Mouse (Mus musculus) heart, embryonic 14.5 days (tissue): ENCODE data around the gene Rtf2. TPM values are rescaled to one million over a fixed set of nuclear protein-coding genes. Genes with fewer than 3 reads are reported as not detected.

Experiments used
- ATAC-seq: fragments of 200-750 bp; cut with Nextera tagmentation; 2 replicates; pipeline ENCODE4 v1.8.0; 2017; ENCODE audit warnings: low read depth, moderate TSS enrichment; ENCODE audit not compliant: insufficient number of reproducible peaks, insufficient read depth, low FRiP score
- H3K27ac ChIP-seq, 2 experiments: fragments of 200-500 bp in 1 of 2; fragments of 300-500 bp in 1 of 2; sonication (generic) in 1 of 2; replicated peaks in 1 of 2; 2 replicates each; pipeline ENCODE4 v1.5.1; 2012 to 2014; ENCODE audit warnings: low read depth in 2 of 2, low read length in 2 of 2, control low read depth in 1 of 2, mild to moderate bottlenecking in 1 of 2, mixed read lengths in 1 of 2; ENCODE audit not compliant: control insufficient read depth in 1 of 2, insufficient read depth in 1 of 2
- H3K27me3 ChIP-seq: fragments of 300-500 bp; sonication (generic); 2 replicates; pipeline ENCODE4 v1.6.1; 2014; ENCODE audit warnings: mild to moderate bottlenecking, low read length, control low read depth; ENCODE audit not compliant: control insufficient read depth, insufficient read depth
- H3K36me3 ChIP-seq: fragments of 300-500 bp; sonication (generic); 2 replicates; pipeline ENCODE4 v1.6.1; 2014; ENCODE audit warnings: mild to moderate bottlenecking, control low read depth, low read length, mixed read lengths; ENCODE audit not compliant: control insufficient read depth, insufficient read depth
- H3K4me1 ChIP-seq, 2 experiments: fragments of 200-500 bp in 1 of 2; fragments of 300-500 bp in 1 of 2; sonication (generic) in 1 of 2; 2 replicates each; pipeline ENCODE4 v1.6.1; 2012 to 2014; ENCODE audit warnings: low read length in 2 of 2, control low read depth in 1 of 2, mixed read lengths in 1 of 2; ENCODE audit not compliant: control insufficient read depth in 2 of 2, insufficient read depth in 2 of 2
- H3K4me2 ChIP-seq: fragments of 300-500 bp; sonication (generic); 2 replicates; pipeline ENCODE4 v1.6.1; 2014; ENCODE audit warnings: mild to moderate bottlenecking, low read length
- H3K4me3 ChIP-seq, 2 experiments: fragments of 200-500 bp in 1 of 2; fragments of 300-500 bp in 1 of 2; sonication (generic) in 1 of 2; 2 replicates each; pipeline ENCODE4 v1.5.1; 2012 to 2014; ENCODE audit warnings: low read length in 2 of 2, mild to moderate bottlenecking in 2 of 2, control low read depth in 1 of 2, low read depth in 1 of 2, moderate library complexity in 1 of 2; ENCODE audit not compliant: control insufficient read depth in 1 of 2, insufficient read depth in 1 of 2
- H3K9ac ChIP-seq: fragments of 300-500 bp; sonication (generic); 2 replicates; pipeline ENCODE4 v1.6.1; 2014; ENCODE audit warnings: mild to moderate bottlenecking, low read length
- H3K9me3 ChIP-seq: fragments of 300-500 bp; sonication (generic); 2 replicates; pipeline ENCODE4 v1.6.1; 2016; ENCODE audit warnings: low read length, control low read depth; ENCODE audit not compliant: control insufficient read depth
- WGBS: fragments of 180-500 bp; shearing (Covaris S2); extraction: QIAGEN DNeasy Blood & Tissue Kit; methylation state at CpG from one replicate; pipeline ENCODE4 v1.1.7; 2014; 5-methylcytosine and 5-hydroxymethylcytosine counted together
- polyA plus RNA-seq: library from polyadenylated mRNA; unstranded; fragments of >200 nt; fragmentation: Nextera tagmentation; extraction: Ambion mirVana; gene quantifications from 2 replicates; pipeline ENCODE4 v1.2.1, GENCODE M21; 2014

The Rtf2 gene
- polyA plus RNA-seq, 1 experiment from 2014 or later: 48.3 TPM

- no peak for ATAC-seq
- peaks cover 82% of the 10 kb centered on the region for H3K36me3 ChIP-seq
- WGBS: 90% methylated on average over 10 of the region's 10 CpGs
These were observed 12.1 kb downstream of the Rtf2 start for GRCm38 (mm10) chr2:172452458-172452857.

GRCm38 (mm10) chr2:172458496-172458895 is 18.1 kb downstream of the Rtf2 start, which contains the start of gene Gcnt7:
TSS of gene Gcnt7 (minus strand) at chr2:172458596.
- Histone ChIP-seq H3K4me3 (no peak within 1 kb of the TSS), H3K27ac (no peak within 1 kb of the TSS), H3K9ac (no peak within 1 kb of the TSS), H3K36me3 (peaks cover 53% of the 10 kb centered on the region), H3K4me1 (peaks cover 3 to 6% of the 10 kb centered on the region in 2 experiments; a peak in 2 of 4 replicates), H3K27me3 (no peaks in the 10 kb centered on the region), H3K9me3 (no peaks in the 10 kb centered on the region), H3K4me2 (no peak within 1 kb of the TSS)
- no peak for ATAC-seq
- 85% methylated on average over 11 of the region's 11 CpGs for WGBS

More at GRCm38 (mm10) chr2:172452458-172452857, 12.1 kb downstream of the Rtf2 start:
- Histone ChIP-seq H3K4me3 (no peak overlapping the region), H3K27ac (no peak overlapping the region), H3K4me1 (no peaks in the 10 kb centered on the region), H3K9me3 (no peaks in the 10 kb centered on the region), H3K4me2 (no peak overlapping the region), H3K9ac (no peak overlapping the region), H3K27me3 (no peaks in the 10 kb centered on the region)

GRCm38 (mm10) chr2:172460647-172461046 is 20.3 kb downstream of the Rtf2 start:
- Histone ChIP-seq H3K36me3 (peaks cover 65% of the 10 kb centered on the region), H3K4me2 (no peak overlapping the region), H3K4me1 (peaks cover 3 to 6% of the 10 kb centered on the region in 2 experiments; a peak in 2 of 4 replicates), H3K9ac (no peak overlapping the region), H3K27ac (no peak overlapping the region; a peak in 1 of 4 replicates), H3K27me3 (no peaks in the 10 kb centered on the region), H3K9me3 (no peaks in the 10 kb centered on the region), H3K4me3 (no peak overlapping the region)
- 63% methylated on average over 2 of the region's 2 CpGs for WGBS
- no peak for ATAC-seq

- Histone ChIP-seq H3K36me3 (peaks cover 68% of the 10 kb centered on the region), H3K27me3 (no peaks in the 10 kb centered on the region), H3K4me3 (no peak overlapping the region), H3K9ac (no peak overlapping the region), H3K27ac (no peak overlapping the region), H3K4me1 (peaks cover 3 to 6% of the 10 kb centered on the region in 2 experiments; a peak in 2 of 4 replicates), H3K4me2 (no peak overlapping the region), H3K9me3 (no peaks in the 10 kb centered on the region)
- WGBS: 93% methylated on average over 4 of the region's 4 CpGs
- ATAC-seq: no peak
These were observed 22.5 kb downstream of the Rtf2 start for GRCm38 (mm10) chr2:172462813-172463212.

- ATAC-seq: no peak
- WGBS: 90% methylated on average over 11 of the region's 11 CpGs
These were observed 26.2 kb downstream of the Rtf2 start for GRCm38 (mm10) chr2:172466427-172467132.

GRCm38 (mm10) chr2:172467206-172467605 is 26.9 kb downstream of the Rtf2 start:
- 90% methylated on average over 5 of the region's 5 CpGs for WGBS
- Histone ChIP-seq H3K4me3 (no peak overlapping the region), H3K9me3 (no peaks in the 10 kb centered on the region), H3K27me3 (no peaks in the 10 kb centered on the region), H3K27ac (no peak overlapping the region), H3K4me1 (no peaks in the 10 kb centered on the region), H3K4me2 (no peak overlapping the region), H3K9ac (no peak overlapping the region), H3K36me3 (peaks cover 75% of the 10 kb centered on the region)
- ATAC-seq: no peak

More at GRCm38 (mm10) chr2:172466427-172467132, 26.2 kb downstream of the Rtf2 start:
- H3K27ac ChIP-seq: no peak overlapping the region
- H3K4me1 ChIP-seq: no peaks in the 10 kb centered on the region
- H3K27me3 ChIP-seq: no peaks in the 10 kb centered on the region
- H3K36me3 ChIP-seq: peaks cover 79% of the 10 kb centered on the region
- H3K4me3 ChIP-seq: no peak overlapping the region
- no peak overlapping the region for H3K9ac ChIP-seq
- no peak overlapping the region for H3K4me2 ChIP-seq
- no peaks in the 10 kb centered on the region for H3K9me3 ChIP-seq

GRCm38 (mm10) chr2:172468346-172468819 is 28.0 kb downstream of the Rtf2 start:
- 85% methylated on average over 11 of the region's 11 CpGs for WGBS
- no peak overlapping the region for H3K9ac ChIP-seq

More at GRCm38 (mm10) chr2:172468346-172468819, 28.0 kb downstream of the Rtf2 start:
- Histone ChIP-seq H3K4me2 (no peak overlapping the region), H3K9me3 (no peaks in the 10 kb centered on the region), H3K27me3 (no peaks in the 10 kb centered on the region), H3K36me3 (peaks cover 65% of the 10 kb centered on the region), H3K4me1 (peaks cover 2% of the 10 kb centered on the region in 2 experiments; a peak in 2 of 4 replicates), H3K4me3 (no peak overlapping the region), H3K27ac (no peak overlapping the region)
- ATAC-seq: no peak
